Mouse (Mus musculus) bone marrow, adult 2 months (tissue): ENCODE data around the gene Plp2. TPM values are rescaled to one million over a fixed set of nuclear protein-coding genes. Genes with fewer than 3 reads are reported as not detected.

Source experiments
- H3K27ac ChIP-seq: fragments of 200-500 bp; 2 replicates; pipeline ENCODE4 v1.5.1; 2012; ENCODE audit warnings: low read depth, mild to moderate bottlenecking, control low read depth, inconsistent platforms, low read length; ENCODE audit not compliant: control insufficient read depth, poor library complexity, insufficient read depth
- H3K4me1 ChIP-seq: fragments of 200-500 bp; 2 replicates; pipeline ENCODE4 v1.6.1; 2011; ENCODE audit warnings: low read length; ENCODE audit not compliant: control insufficient read depth, insufficient read depth
- H3K4me3 ChIP-seq: fragments of 200-500 bp; replicated peaks from 2 replicates; pipeline ENCODE3; 2011; ENCODE audit warnings: mild to moderate bottlenecking, low read depth, low read length, control low read depth; ENCODE audit not compliant: control insufficient read depth
- CTCF ChIP-seq: fragments of 200-500 bp; IDR thresholded peaks from 2 replicates; pipeline ENCODE4 v1.5.1; 2011; ENCODE audit warnings: low read length, control low read depth; ENCODE audit not compliant: control insufficient read depth, insufficient read depth
- POLR2A ChIP-seq: fragments of 200-500 bp; IDR thresholded peaks from 2 replicates; pipeline ENCODE4 v1.6.1; 2011; ENCODE audit warnings: low read depth, mild to moderate bottlenecking, control low read depth, low read length, borderline replicate concordance; ENCODE audit not compliant: control insufficient read depth
- WGBS: fragments of 180-500 bp; shearing (Covaris S2); methylation state at CpG from one replicate; pipeline ENCODE4 v1.1.7; 2018; 5-methylcytosine and 5-hydroxymethylcytosine counted together
- polyA plus RNA-seq: library from polyadenylated mRNA; stranded (reverse); fragments of >200 nt; gene quantifications from 2 replicates; pipeline ENCODE4 v1.2.4, GENCODE M21; 2011; ENCODE audit warnings: low replicate concordance; ENCODE audit not compliant: missing spikeins, insufficient read depth, insufficient read length

Plp2 gene
- polyA plus RNA-seq, 1 experiment, result 33.2 TPM

DNA sequence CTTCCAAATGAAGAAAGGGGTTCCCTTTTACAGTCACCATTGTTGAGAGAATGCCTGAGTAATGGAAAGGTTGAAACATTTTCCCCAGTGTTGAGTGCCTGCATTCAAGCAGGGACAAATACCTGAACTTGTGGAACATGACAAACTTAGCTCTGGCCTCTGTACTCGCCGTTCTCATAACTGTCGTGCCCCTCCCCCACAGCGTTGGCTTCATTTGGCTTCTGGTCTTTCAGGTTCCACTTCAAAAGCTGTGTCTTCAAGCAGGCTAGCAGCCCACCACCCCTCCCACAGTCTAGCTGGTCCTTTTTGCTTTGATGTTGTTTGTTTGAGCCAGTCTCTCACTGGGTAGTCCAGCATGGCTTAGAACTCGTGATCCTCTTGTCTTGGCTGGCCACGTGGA, 1.5 kb upstream of the Plp2 start:
- H3K27ac ChIP-seq, result peak overlapping the region; percentile 80
- no peak for TF ChIP-seq CTCF
- no peak for TF ChIP-seq POLR2A
- 31% methylated on average over 6 of the region's 6 CpGs for WGBS
- H3K4me3 ChIP-seq, result peak overlapping the region; percentile 39
- peaks cover 3% of the 10 kb centered on the region for H3K4me1 ChIP-seq

DNA sequence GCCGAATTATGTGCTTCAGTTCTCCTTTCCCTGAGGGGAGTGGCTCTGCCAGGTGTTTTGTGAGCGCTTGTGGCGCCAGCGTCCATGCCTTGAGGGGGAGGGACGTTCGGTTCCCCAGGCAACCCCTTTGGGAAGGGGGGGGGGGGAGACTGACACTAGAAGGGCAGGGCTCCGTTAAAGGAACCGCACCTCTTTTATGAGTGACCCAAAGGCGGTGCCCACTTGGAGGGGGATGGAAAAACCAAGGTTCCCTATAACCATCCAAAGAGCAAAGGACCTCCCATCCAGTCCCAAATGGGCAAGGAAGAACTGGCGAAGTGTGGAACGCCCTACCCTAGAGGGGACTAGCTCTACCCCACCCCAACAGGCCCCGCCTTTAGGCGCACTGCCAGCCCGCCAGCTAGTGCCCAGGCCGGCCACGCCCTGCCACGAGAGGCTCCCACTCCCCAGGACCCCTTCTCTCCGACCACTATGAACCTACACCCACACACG, 754 bp downstream of the Plp2 start:
- Histone ChIP-seq H3K4me3 (peak overlapping the region; percentile 96), H3K27ac (peak overlapping the region; percentile 82), H3K4me1 (peaks cover 3% of the 10 kb centered on the region)
- 14% methylated on average over 17 of the region's 19 CpGs for WGBS
- no peak for TF ChIP-seq POLR2A

DNA sequence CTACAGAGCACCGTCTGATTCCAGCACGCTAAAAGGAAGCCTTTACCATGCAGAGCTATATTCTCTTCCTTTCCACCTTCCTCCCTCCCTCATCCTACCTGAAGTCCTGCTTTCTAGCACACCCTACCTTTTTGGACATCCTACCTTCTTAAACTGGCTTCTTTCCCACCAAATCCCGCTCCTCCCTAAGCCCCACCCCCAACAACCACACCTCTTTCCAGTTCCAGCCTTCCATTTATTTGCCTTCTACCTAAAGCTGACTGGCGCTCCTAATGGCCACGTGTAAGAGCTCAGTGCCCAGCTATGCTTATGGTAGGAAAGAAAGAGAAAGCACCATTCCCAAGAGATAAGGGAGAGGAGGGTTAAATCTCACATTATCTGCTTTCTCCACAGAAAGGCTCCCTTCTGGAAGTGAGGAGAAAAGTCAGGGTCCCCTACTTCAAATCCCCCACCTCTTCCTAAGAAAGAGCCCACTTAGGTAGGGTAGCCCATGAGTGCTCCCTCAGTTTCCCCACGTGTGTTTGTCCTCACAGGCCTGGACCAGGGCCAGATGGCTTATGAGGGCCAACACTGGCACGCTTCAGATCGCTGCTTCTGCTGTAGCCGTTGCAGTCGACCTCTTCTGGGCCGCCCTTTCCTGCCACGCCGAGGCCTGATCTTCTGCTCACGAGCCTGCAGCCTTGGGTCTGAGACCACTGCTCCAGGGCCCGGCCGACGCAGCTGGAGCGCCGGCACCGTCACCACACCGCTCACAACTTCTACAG, 5.3 kb downstream of the Plp2 start:
- no peak for TF ChIP-seq CTCF
- TF ChIP-seq POLR2A, result no peak
- H3K4me3 ChIP-seq, result no peak overlapping the region
- H3K4me1 ChIP-seq, result no peaks in the 10 kb centered on the region; the same call in 1 of the 2 replicates
- WGBS, result 78% methylated on average over 21 of the region's 21 CpGs
- no peak overlapping the region for H3K27ac ChIP-seq

DNA sequence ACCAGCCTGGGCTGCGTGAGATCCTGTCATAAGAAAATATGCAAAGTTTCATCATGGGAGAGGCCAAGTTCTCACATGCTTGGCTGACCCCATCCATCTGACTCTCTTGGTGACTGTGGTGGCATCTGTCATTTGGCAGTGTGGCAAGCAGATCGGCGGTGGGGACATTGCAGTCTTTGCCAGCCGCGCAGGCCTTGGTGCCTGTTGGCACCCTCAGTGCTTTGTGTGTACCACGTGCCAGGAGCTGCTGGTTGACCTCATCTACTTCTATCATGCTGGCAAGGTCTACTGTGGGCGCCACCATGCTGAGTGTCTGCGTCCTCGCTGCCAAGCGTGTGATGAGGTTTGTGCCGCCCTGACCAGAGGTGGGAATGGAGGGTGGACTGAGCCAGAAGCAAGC, 6.4 kb downstream of the Plp2 start:
- no peaks in the 10 kb centered on the region; the same call in 1 of the 2 replicates for H3K4me1 ChIP-seq
- no peak overlapping the region for H3K27ac ChIP-seq
- 86% methylated on average over 11 of the region's 11 CpGs for WGBS
- no peak for TF ChIP-seq POLR2A
- no peak for TF ChIP-seq CTCF
- no peak overlapping the region for H3K4me3 ChIP-seq

DNA sequence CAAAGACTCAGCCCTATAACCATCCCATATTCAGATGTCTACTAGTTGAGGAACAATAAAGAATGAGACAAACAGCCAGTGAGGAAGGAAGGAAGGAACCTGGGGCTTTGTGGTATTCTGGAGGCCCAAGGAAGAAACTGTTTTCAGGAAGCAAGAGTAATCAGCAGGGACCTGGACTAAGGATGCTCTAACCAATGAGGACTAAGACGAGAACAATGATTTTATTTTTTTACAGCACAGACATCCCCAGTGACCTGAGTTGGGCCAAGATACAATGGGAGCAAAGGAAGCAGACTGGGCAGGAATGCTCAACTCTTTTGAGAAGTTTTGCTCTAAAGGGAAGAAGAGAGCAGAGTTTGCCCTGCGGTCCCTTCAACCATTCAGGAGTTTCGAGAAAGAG, 8.3 kb downstream of the Plp2 start:
- Histone ChIP-seq H3K4me3 (no peak overlapping the region), H3K4me1 (no peaks in the 10 kb centered on the region; the same call in 1 of the 2 replicates), H3K27ac (no peak overlapping the region)
- TF ChIP-seq CTCF, result no peak
- TF ChIP-seq POLR2A, result no peak
- WGBS, result 73% methylated on average over 3 of the region's 3 CpGs

DNA sequence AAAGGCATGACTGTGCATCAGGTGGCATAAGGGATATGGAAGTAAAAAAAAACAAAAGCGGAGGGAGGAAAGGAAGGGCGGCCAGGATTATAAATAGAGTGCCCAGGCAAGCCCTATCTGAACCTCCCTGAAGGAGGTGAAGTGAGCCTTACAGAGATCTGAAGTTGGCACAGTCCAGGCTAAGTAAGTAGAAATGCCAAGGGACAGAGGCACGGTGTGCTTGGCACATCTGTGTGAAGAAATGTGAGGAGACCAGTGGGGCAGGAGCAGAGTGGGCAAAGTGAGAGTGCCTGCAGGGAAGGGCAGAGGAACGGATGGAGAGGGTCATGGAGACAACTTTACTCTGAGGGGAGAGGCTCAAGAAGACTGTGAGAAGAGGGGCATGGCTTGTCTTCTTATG, 10.1 kb downstream of the Plp2 start:
- Histone ChIP-seq H3K4me3 (no peak overlapping the region), H3K27ac (no peak overlapping the region), H3K4me1 (no peaks in the 10 kb centered on the region; the same call in 1 of the 2 replicates)
- 71% methylated on average over 4 of the region's 4 CpGs for WGBS
- TF ChIP-seq POLR2A (no peak), CTCF (no peak)

DNA sequence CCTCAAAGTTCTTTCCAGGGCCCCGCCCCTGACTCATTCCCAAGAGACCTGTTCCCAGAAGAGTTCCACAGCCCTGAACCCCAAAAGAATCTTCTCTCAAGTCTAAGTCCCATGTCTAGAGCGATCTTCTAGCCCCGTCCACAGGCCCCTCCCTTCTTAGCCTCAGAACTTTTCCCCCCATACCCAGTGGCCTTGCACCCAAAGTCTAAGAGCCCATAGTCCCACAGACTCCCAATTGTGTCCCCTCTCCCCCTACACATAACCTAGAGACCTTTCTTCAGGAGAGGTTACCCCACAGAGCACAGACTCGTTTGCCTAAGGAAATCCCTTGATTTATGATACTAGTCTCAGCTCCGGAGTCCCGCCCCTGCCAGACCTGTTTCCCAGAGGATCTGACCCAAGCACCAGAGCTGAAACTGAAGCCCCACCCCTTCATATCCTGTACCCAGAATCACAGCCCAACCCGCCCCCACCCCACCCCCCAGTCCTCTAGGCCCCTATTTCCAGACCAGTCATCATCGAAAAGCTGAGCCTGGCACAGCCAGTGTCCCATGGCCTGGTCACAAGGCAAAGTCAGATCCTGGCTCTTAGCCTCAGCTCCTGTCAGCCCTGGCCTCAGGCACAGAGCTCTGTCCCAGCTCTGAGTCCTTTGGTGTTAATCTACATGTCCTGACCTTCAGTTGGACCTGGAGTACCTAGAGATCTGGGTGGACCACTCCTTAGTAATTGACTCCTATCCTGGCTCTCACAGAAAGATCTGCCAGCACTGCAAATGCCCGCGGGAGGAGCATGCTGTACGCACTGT, 12.2 kb downstream of the Plp2 start:
- Histone ChIP-seq H3K27ac (no peak overlapping the region; the same call in 1 of the 2 replicates), H3K4me1 (no peaks in the 10 kb centered on the region; the same call in 1 of the 2 replicates), H3K4me3 (no peak overlapping the region)
- 69% methylated on average over 11 of the region's 11 CpGs for WGBS
- TF ChIP-seq CTCF (no peak), POLR2A (no peak)

DNA sequence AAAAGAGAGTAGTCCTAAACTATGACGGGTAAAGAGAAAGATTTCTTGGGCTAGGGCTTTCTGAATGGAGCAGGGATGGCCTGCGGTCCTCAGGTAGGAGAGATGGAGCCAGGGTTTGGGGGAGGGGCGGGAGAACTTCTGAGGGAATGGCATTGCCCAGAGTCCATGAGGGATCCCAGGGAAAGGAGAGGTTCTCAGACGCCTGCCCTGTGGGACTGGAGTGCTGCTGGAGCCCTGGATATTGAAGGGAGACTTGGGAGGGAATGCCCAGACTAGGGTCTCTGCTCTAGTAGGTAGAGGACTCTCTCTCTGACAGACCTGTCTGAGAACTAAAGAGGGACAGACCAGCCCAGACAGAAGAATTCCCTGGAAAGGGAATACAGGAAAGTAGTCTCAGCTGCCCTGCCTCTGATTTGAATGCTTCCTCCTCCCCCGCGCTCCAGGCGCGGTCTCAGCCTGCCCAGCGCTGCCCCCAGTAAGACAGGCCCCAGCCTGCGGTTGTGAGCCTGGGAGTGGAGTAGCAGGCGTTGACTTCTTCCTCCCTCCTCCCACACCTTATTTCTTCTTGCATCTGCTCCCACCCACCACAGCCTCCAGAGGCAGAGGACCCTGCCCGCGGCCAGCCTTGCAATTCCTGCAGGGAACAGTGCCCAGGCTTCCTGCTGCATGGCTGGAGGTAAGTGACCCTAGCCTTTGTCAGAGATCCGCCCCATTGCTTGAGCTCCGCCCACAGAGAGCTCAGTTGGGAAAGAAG, 13.0 kb downstream of the Plp2 start:
- Histone ChIP-seq H3K4me1 (no peaks in the 10 kb centered on the region), H3K4me3 (peak overlapping the region; percentile 37), H3K27ac (peak overlapping the region; percentile 10; the same call in 1 of the 2 replicates)
- TF ChIP-seq POLR2A (no peak), CTCF (no peak)
- 29% methylated on average over 15 of the region's 15 CpGs for WGBS
